Mouse (Mus musculus) adrenal gland, adult 8-10 months (tissue): ENCODE data around the gene Mapk13. TPM values are rescaled to one million over a fixed set of nuclear protein-coding genes. Genes with fewer than 3 reads are reported as not detected.
A peak's percentile ranks its signal among the peaks of the same experiment; 100 is the strongest.

ENCODE experiments used
- DNase-seq: peaks from one replicate; pipeline ENCODE4 v3.0.0; 2022
- total RNA-seq, 4 experiments: library from RNA; stranded (reverse); gene quantifications; 2 replicates each; pipeline ENCODE4 v1.2.4; 2022

Mapk13 gene
- total RNA-seq, 4 experiments from 2014 or later, result 128 to 457 (median 281) TPM

DNA sequence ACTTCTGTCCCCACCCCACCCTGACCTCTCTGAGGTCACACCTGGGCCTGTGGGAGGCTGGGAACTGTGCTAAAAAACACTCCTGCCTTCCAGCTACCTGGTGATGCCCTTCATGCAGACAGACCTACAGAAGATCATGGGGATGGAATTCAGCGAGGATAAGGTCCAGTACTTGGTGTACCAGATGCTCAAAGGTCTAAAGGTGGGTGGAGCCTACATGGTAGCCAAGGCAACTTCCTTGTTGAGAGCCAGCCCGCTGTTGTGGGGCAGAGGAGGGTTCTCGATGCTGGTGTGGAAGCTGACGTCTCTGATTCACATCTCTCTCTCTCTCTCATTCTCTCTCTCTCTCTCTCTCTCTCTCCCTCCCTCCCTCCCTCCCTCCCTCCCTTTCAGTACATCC is 6.1 kb downstream of the Mapk13 start:
- no peak for DNase-seq

DNA sequence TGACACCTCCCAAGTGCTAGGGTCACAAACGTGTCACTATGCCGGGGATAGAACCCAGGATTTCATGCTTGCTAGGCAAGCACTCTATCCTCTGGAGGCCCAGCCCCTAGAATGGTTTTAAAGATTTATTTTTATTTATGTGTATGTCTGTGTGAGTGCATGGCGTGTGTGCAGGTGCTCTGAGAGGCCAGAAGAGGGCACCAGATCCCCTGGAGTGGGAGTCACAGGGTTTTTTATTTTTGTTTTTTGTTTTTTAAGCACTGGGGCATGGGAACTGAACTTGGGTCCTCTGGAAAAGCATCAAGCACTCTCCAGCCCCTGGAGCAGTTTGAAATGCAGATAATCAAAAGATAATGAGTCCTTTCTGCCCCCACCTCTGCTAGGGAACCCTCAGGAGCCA is 7.7 kb downstream of the Mapk13 start:
- DNase-seq, result no peak

DNA sequence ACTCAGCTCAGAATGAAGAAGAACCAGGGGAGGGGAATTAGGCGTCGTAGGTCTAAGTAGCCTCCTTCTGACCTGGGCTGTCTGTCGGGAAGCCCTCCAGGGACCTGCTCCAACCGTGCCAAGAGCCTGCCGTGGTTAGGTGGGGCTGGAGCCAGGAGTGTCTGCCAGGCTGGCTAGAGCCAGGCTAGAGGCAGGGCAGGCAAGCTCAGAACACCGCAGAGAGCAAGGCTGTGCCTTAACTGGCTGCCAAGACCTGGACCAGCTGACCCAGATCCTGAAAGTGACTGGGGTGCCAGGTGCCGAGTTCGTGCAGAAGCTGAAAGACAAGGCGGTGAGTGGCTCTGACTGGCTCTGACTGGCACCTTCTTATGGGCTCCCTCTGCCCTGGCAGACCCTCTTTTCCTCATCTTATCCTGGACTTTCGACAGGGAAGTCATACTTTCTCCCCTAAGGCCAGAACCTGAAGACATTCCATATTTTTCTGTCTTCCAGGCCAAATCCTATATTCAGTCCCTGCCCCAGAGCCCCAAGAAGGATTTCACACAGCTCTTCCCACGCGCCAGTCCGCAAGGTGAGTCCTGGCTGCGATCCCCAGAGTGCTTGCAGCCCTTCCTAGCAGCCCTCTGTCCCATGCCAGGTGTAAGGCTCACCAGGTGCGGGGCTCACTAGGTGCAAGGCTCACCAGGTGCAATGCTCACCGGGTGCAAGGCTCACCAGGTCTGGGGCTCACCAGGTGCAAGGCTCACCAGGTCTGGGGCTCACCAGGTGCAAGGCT is 8.3 kb downstream of the Mapk13 start:
- DNase-seq, result no peak

DNA sequence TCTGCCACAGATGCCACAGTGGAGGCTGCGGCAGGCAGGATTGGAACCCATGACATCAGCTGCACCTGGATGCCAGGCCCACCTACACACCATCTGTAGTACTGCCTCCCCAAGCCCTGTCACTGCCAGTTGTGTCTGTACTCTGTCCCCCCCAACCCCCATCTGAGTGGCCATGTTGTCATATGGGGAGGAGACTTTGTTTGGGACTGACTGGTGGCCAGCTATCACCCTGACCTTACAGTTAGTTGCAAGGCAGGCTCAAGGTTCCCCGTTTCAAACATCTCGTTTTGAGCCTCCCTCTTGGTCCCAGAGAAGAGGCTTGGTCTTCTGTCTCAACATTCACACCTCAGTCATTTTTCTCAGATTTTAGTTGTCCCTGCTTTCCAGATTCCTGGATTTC is 10.6 kb downstream of the Mapk13 start:
- DNase-seq, result no peak

DNA sequence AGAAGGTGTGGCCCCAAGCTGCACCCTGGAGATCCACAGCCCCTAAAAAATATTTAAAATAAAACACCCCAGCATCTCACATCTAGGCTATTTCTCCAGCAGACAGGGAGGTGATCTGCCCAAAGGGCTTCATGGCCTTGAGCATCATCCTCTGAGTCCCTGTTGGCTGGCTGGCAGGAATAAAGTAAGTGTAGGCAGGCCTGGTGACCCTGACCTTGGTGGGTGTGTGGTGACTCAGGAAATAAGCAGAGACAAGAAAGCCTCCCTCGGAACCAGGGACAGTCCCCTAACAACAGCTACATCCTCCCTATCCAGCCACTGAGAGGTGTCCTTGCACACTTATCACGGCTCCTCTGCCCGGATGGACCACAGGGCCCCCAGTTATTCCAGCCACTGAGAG is 11.7 kb downstream of the Mapk13 start:
- peak; percentile 88 for DNase-seq

DNA sequence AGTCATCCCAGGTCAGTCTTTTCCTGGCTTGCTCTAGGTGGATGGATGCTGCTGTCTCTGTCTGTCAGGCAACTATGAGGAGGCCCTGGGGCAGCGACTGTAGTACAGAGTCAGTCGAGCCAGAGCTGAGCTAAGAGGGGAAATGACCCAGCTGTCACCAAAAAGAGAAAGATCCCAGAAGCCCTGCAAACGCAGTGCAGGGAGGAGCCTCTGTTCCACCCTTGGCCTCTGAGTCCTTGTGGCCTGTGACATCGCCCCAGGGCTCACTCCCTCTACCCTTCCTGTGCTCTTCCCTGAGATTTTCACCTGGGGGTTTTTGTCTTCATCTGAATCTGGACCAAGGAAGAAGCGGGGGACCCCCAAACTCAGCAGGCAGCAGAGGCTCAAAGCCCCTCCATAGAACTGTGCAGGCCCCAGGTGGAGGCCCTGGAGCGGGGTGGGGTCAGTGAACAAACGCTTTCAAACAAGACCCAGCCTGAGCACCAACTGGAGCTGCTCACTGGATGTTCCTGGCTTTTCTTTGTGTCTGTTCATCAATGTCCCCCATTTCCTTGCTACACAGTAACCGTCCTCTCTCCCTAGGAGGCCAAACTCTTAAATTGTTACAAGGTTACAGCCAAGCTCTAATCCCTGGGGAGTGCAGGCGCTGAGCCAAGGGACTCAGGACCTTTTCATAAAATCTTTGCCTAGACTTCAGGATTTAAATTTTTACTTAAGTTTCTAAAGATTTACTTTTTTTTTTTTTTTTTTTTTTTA is 12.4 kb downstream of the Mapk13 start:
- DNase-seq, result peak; percentile 38

DNA sequence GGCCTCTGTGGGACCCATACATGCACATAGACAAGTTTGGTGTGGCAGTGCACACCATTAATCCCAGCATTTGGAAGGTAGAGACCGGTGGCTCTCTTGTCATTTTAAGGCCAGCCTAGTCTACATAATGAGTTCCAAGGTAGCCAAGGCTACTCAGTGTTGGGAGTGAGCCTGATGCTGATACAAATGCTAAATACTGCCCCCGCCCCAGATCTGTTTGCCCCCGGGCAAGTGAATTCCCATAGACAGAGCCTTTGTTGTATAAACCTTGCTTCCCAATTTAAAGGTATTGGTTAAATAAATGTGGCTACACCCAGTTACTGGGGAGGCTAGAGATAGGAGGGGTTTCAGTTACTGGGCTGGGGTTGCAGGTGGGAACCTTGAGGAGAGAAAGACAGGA is 15.9 kb downstream of the Mapk13 start:
- no peak for DNase-seq

DNA sequence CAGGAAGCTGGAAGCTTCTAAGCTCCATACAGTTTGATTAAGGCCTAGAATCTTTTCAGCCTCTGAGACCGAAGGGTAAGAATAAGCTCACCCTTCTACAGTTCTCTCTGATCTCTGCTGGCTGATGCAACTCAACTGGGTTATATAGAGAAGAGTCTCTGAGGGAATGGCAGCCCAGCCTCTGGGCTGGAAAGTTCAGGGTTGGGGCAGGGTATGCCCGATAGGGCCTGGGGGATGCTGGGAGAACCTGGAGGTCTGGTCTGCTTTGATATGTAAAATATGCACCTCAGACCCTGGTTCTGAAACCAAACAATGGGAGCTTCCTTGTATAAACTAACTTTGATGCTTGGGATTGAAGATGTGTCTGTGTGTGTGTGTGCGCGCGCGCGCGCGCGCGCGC is 18.4 kb downstream of the Mapk13 start:
- DNase-seq, result no peak

DNA sequence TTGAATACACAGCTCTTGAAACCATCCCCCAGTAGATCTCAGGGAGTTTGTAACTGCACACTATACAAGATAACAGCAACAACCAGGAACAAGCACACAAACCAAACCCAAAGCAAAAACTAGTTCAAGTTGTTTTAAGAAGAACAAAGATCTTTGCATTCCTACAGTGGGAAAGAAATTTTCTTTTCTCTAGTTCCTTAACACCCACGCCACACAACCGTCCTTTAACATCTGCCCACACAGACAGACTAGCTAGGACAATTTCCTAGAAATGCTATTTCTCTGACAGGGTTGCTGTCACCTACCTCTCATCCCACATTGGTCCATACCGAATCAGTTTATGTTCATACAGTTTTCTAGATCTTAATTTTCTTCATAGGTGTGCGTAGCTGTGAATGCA is 27.9 kb downstream of the Mapk13 start:
- DNase-seq, result no peak

DNA sequence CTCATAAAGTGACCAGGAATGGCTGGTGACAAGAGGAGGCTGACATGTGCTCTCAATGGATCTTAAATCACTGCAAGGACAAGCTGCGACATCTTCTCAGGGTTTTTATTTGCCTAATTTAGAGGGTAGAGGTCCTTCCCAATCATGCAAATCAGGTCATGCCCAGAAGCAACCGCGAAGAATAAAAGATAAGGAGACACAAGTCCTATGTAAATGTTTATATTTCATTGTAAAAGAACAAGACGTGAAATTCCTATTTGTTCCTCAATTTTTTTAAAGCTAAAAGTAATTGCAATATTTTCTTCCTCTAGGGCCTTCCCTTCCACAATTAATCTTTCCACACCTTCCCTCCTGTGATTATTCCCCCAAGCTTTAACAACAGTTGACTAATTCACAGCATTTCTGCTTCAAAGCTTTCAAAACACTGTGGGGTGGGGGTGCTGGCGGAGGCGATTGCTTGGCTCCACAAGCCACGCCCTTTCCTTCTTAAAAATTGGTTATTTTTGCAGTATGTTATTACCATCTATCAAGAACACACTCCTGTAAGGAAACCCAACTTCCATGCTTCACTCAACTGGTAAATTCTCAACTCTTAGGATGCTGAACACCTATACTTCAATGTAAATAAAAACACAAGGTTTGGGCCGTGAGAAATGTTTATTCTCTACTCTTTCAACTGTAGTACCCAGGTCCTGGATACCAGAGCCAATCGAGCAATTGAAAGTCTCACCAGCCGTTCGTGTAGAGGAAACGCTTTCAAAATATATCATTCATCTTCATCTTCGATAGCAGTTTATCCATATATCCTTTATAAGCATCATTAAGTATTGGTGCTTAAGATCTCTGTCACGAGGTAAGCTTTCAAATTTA is 30.4 kb downstream of the Mapk13 start:
- DNase-seq, result no peak

DNA sequence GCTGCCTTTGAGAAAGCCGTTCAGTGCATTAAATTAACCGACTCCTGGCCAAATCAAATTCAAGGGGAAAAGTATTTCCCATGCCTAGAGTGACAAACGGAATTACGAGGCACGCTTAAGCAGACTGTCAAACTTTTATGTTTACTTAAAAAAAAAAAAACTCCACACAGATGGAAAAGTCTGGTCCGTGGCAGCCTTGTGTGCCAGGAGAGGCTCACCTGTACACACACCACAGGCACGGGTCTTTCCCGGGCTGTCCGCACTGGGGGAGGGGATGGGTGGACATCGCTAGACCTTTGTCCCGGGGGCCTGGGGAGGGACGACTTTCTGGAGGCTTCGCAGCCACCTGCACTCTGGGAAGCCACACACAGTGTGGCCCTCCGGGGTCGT is 31.2 kb downstream of the Mapk13 start:
- DNase-seq, result no peak

DNA sequence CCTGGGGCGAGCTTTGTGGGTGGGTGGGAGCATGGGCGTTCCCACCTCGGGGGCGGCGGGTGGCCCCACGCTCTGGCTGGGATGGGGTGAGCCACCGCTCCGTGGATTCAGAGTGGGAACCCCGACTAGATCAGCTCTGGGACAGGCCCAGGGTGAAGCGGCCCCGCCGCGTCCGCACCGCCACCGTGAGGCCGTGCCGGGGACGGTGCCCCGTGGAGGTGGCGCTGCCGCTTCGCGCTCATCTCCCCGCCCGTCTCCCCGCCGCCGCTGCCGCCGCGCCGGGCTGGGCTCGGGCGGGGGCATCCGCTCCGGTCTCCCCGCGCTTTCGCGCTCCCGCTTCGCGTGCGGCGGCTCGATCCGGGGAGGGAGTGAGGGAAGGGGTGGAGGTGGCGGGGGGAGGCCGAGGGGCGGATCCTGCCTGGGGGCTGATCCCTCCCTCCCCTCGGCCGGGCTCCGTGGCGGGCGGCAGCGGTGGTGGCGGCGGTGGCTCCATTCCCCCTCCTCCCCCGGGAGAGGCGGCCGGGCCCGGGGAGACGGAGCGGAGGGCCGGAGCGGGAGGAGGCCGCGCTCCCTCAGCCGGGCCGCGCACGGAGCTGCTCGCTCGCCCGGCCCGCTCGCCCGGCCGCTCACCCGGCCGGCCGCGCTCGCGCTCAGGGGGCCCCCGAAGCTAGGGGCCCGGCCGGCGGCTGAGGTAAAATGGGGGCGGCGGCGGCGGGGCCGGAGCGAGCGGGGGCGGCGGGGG is 31.7 kb downstream of the Mapk13 start, which contains the start of gene Brpf3:
Gene Brpf3 (plus strand): TSS at position 420 of the 742 bp plus-strand sequence.
- DNase-seq, result peak; percentile 75

DNA sequence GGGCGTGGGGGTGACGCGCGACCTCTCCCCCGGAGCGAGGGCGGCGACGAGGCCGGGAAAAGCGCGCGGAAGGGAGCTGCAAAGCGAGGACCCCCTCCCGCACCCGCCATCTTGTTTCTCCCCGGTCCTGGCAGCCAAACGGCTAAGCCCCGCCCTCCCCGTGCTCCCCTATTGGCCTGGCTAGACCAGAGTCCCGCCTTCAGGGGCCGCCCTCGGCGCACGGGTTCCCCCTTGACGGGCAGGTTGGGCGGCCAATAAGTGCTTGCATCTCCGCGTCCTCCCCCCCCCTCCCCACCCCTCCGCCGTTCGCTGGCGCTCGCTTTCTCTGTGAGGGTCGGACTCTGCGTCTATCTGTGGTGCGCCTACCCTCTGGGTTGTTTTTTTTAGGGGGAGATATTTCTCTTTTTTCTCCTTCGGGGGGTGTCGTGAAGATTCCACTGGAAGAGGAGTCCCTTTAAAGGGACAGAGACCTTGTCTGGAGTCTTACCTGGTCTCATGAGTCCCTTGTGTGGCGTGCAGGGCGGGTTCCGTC is 32.4 kb downstream of the Mapk13 start:
- DNase-seq, result peak; percentile 97

DNA sequence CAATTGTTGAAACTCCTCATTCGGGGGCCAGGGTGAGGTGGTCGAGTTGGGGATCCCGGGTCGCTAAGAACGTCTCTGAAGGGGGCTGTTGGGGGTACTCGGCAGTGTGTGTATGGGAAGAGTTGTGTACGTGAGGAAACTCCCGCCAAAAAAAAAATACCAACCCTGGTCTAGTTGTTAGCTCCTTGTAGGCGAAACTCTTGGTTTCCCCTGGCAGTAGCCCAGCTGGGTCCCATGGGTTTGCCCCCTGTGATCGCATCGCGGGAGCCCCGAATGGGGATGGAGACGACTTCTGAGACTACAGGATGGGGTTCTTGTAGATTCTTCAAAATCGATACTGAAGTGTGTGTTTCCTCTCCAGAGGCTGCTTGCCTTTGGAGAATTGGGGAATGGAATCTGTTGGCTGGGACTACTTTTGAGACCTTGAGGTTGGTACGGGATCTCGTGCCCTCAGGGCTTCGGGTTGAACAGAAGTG is 32.9 kb downstream of the Mapk13 start:
- peak; percentile 43 for DNase-seq

DNA sequence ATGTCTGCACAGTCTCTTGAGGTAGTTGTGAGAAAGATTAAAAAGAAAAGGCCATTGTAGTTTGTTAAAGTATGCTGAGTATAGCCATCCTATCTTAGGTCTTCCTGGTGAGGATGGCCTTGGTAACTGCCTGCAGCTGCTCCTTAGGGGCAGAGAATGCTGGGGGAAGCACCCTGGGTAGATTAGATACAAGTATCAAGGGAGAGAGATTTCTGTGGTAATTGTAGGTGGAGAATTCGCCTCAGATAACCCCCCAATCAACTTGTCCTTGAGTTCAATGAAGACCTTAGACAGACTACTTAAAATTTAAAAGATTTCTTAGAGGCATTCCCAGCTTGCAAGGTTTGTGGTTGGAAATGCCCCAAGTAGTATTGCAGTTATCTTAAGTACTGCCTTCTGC is 34.2 kb downstream of the Mapk13 start:
- no peak for DNase-seq

DNA sequence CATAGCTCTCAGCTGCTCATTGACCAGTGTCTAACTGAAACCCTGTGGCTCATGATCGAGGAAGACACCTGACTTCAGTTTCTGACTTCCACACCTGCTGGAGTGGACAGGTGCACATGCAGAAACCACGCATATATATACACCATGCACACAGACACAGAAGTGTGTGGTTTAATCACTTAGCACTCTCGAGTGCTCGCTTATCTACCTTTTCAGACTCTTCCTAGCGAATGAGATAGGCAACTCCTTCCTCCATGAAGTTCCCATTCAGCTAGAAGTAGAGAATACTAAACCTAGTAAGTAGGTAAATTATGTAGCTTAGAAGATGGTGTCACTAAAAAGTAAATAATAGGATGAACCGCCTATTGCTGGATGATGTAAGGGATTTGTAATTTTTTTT is 35.9 kb downstream of the Mapk13 start:
- DNase-seq, result no peak

DNA sequence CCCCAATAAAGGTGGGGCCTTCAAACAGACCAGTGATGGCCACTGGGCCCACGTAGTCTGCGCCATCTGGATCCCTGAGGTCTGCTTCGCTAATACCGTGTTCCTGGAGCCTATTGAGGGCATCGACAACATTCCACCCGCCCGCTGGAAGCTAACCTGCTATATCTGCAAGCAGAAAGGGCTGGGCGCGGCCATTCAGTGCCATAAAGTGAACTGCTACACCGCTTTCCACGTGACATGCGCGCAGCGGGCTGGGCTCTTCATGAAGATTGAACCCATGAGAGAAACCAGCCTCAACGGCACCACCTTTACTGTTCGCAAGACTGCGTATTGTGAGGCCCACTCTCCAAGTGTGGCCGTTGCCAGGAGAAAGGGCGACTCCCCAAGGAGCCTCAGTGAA is 37.7 kb downstream of the Mapk13 start:
- no peak for DNase-seq

DNA sequence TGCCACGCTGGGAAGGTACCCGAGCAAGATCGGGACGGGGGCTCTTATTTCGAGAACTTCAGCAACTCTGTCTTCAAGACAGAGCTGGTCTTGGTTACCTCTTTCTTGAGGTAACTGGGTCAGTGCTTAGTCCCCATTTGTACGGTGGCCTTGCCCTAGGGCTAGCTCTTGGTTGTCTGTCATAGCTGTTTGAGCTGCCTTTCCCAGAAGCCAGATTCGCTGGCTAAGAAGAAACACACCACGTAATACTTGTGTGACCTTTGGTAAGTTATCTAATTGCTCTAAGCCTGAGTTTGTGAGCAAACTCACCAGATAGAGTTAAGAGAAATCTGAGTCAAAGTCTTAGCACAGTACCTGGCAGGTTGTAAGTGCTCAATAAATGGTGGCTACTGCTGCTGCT is 39.6 kb downstream of the Mapk13 start:
- no peak for DNase-seq

DNA sequence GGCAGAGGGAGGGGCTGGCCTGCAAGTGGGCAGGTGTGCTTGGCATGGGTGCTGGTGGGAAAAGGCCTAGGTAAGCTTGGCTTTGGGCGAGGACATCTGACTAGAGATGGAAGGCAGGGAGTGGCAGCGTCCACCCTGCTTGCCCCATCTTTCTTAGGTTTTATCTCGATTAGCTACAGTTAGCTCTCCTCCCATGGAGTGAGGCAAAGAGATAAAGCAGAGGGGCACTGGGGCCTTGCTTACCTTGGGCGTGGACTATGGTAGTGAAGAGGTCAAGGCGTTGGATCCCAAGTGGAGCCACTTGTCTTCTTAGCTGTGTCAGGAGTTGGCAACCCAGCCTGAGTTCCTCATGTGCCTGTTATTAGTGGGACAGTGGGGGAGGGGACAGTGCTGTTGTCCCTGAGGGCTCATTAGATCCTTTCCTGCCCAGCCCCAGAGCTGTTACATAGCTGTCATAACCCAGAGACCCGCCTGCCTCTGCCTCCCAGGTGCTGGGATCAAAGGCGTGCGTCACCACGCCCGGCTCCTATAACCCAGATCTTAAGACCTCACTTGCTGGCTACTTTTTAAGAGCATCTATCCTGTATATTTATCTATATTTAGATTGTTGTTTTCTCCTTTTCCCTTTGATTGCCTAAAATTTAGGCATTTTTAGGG is 40.2 kb downstream of the Mapk13 start:
- DNase-seq, result no peak

DNA sequence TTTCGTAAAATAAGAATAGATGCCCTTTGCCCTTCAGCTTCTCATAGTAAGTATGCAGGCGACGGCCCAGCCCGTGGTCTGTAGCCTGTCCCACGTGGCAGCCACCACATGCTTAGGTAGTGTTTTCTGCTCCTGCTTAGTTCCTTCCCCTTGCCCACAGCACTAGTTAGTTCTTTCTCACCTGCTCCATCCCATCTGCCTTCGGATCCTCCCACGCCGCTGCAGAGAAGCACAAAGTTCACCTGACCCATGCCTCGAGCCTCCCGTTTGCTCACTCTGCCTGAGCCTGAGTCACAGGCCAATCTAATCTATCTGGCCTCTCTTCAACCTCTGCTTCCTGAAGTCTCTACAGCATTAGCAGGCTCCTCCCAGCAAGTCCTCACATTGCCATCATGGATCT is 43.2 kb downstream of the Mapk13 start:
- DNase-seq, result no peak

DNA sequence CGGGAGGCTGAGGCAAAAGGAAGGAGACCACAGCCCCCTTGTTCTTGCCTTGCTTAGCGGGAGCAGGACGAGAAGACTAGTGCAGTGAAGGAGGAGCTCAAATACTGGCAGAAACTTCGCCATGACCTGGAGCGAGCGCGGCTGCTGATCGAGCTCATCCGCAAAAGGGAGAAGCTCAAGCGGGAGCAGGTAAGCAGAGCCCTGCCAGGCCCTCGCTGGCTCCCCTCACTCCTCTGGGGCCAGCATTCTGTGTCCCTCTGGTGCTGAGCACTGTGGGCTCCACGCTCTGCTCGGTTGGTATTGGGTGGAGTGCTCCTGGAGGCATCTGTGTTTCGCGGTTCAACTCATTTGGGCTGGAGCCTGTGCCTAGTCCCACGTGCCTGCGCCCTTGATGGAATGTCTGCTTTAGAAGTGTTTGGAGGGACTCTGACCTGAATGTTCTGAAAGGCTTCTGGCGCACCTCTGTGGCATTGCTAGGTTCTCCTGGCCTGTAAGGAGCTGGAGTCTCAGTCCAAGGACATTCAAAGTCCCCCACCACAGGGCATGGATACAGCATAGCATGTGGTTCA is 45.5 kb downstream of the Mapk13 start:
- DNase-seq, result no peak
